In the genomic region with DNA sequence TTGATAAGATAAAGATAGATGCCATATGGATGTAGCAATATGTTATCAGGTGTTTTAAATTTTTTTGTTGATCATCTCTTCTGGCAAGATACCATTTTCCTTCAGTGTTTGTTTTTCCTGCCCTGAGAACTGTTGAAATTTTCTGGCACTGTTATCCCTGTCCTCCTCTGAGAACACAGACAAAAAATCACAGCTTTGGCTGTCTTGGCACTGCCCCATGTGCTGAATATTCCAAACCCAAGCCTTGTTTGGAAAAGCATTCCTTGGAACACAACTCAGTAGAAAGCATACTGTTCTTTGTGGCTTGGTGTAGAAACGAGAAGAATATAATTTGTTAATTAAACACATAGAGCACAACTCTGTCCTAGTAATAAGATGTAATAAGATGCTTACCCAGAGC, we compare ENCODE assay signal across 11 mouse cellular contexts.
DNase-seq lines count a peak whose midpoint lies in the region; ATAC-seq and TF ChIP-seq lines count a peak whose summit lies in the region.
"Had no signal": no experiment of that assay in that cellular context is flagged by ENCODE, and none has a peak within 500 bp of the region (broad histone marks: within the 10 kb centered on the region; RNA-seq: fewer than 3 reads in every experiment).

No protein-coding gene starts in this region.

- H3K27me3 ChIP-seq in midbrain, embryonic 14.5 days (ENCODE audit: control insufficient read depth, insufficient read depth, low read length) = no peaks in the 10 kb centered on the region
- H3K27me3 ChIP-seq in midbrain, embryonic 15.5 days (replicated peaks) = no peaks in the 10 kb centered on the region
- no peaks in the 10 kb centered on the region for H3K27me3 ChIP-seq in forebrain, postnatal 0 days (ENCODE audit: insufficient read depth, low read length)
- no peaks in the 10 kb centered on the region for H3K27me3 ChIP-seq in stomach, postnatal 0 days (ENCODE audit: control insufficient read depth, insufficient read depth, low read length)
- H3K27me3 ChIP-seq in midbrain, embryonic 10.5 days (ENCODE audit: low read depth, poor library complexity, severe bottlenecking) = no peaks in the 10 kb centered on the region
- H3K27me3 ChIP-seq: neural tube, embryonic 15.5 days had no signal

- no peaks in the 10 kb centered on the region for H3K4me1 ChIP-seq in midbrain, embryonic 14.5 days (ENCODE audit: control insufficient read depth, insufficient read depth, low read length)
- H3K4me1 ChIP-seq in midbrain, embryonic 15.5 days = no peaks in the 10 kb centered on the region
- H3K4me1 ChIP-seq in forebrain, postnatal 0 days (ENCODE audit: insufficient read depth) = no peaks in the 10 kb centered on the region
- no peaks in the 10 kb centered on the region for H3K4me1 ChIP-seq in stomach, postnatal 0 days (replicated peaks; ENCODE audit: control insufficient read depth, insufficient read depth)
- no peaks in the 10 kb centered on the region for H3K4me1 ChIP-seq in midbrain, embryonic 10.5 days
- H3K4me1 ChIP-seq: neural tube, embryonic 15.5 days had no signal

- H3K36me3 ChIP-seq in midbrain, embryonic 14.5 days (ENCODE audit: control insufficient read depth, insufficient read depth, low read length) = no peaks in the 10 kb centered on the region
- H3K36me3 ChIP-seq in midbrain, embryonic 15.5 days (replicated peaks) = no peaks in the 10 kb centered on the region
- H3K36me3 ChIP-seq in forebrain, postnatal 0 days (ENCODE audit: insufficient read depth) = no peaks in the 10 kb centered on the region
- H3K36me3 ChIP-seq in stomach, postnatal 0 days (ENCODE audit: control insufficient read depth, insufficient read depth, low read length) = no peaks in the 10 kb centered on the region
- no peaks in the 10 kb centered on the region for H3K36me3 ChIP-seq in midbrain, embryonic 10.5 days
- H3K36me3 ChIP-seq: G1E; neural tube, embryonic 15.5 days had no signal

- 66% methylated on average over 1 of the region's 1 CpGs for WGBS in midbrain, embryonic 14.5 days
- 61% methylated on average over 1 of the region's 1 CpGs for WGBS in midbrain, embryonic 15.5 days
- 21% methylated on average over 1 of the region's 1 CpGs for WGBS in forebrain, postnatal 0 days
- 35% methylated on average over 1 of the region's 1 CpGs for WGBS in stomach, postnatal 0 days
- 76% methylated on average over 1 of the region's 1 CpGs for WGBS in midbrain, embryonic 10.5 days

- peak; percentile 4 for DNase-seq in midbrain, embryonic 14.5 days
- peak; percentile 79 for DNase-seq in forebrain, postnatal 0 days
- DNase-seq in left cerebral cortex, adult 9 months (ENCODE audit: low spot score in 2 of 2) = peak; percentile 45 to 61
- peak; percentile 46 for DNase-seq in right cerebral cortex, postnatal 4 days
- no peak for DNase-seq in stomach, postnatal 0 days (ENCODE audit: low spot score)
- no peak for DNase-seq in kidney, postnatal 36 days
- no peak for DNase-seq in midbrain, embryonic 10.5 days (ENCODE audit: low spot score)
- DNase-seq: liver, postnatal 0 days had no signal

- no peak overlapping the region for H3K27ac ChIP-seq in midbrain, embryonic 14.5 days (replicated peaks; ENCODE audit: low read depth, low read length)
- no peak overlapping the region for H3K27ac ChIP-seq in midbrain, embryonic 15.5 days
- H3K27ac ChIP-seq in forebrain, postnatal 0 days (ENCODE audit: low read depth, low read length) = no peak overlapping the region
- H3K27ac ChIP-seq in stomach, postnatal 0 days (replicated peaks) = no peak overlapping the region
- no peak overlapping the region for H3K27ac ChIP-seq in midbrain, embryonic 10.5 days (replicated peaks)
- H3K27ac ChIP-seq: neural tube, embryonic 15.5 days had no signal

- no peak for TF ChIP-seq CTCF in forebrain, postnatal 0 days (IDR thresholded peaks at IDR 0.05; ENCODE audit: low read depth)
- no peak for TF ChIP-seq CTCF in stomach, postnatal 0 days (IDR thresholded peaks at IDR 0.05; ENCODE audit: low read depth)

- no peak for TF ChIP-seq EP300 in stomach, postnatal 0 days (optimal IDR thresholded peaks at IDR 0.05)

- H3K9ac ChIP-seq in midbrain, embryonic 14.5 days (replicated peaks; ENCODE audit: low read length) = no peak overlapping the region
- H3K9ac ChIP-seq in midbrain, embryonic 15.5 days = no peak overlapping the region
- H3K9ac ChIP-seq in forebrain, postnatal 0 days = no peak overlapping the region
- no peak overlapping the region for H3K9ac ChIP-seq in stomach, postnatal 0 days (ENCODE audit: low read length)
- H3K9ac ChIP-seq: liver, postnatal 0 days; neural tube, embryonic 15.5 days had no signal

- H3K9me3 ChIP-seq in midbrain, embryonic 14.5 days (ENCODE audit: control insufficient read depth, low read length) = no peaks in the 10 kb centered on the region
- H3K9me3 ChIP-seq in midbrain, embryonic 15.5 days = no peaks in the 10 kb centered on the region
- no peaks in the 10 kb centered on the region for H3K9me3 ChIP-seq in forebrain, postnatal 0 days (ENCODE audit: low read length)
- H3K9me3 ChIP-seq in stomach, postnatal 0 days (ENCODE audit: control insufficient read depth, low read length) = no peaks in the 10 kb centered on the region
- H3K9me3 ChIP-seq in midbrain, embryonic 10.5 days (replicated peaks) = no peaks in the 10 kb centered on the region
- H3K9me3 ChIP-seq: neural tube, embryonic 15.5 days had no signal

- no peak for ATAC-seq in midbrain, embryonic 14.5 days (ENCODE audit: low FRiP score, low TSS enrichment)
- ATAC-seq in midbrain, embryonic 15.5 days (replicated peaks) = no peak
- ATAC-seq in forebrain, postnatal 0 days = peak; percentile 70
- ATAC-seq in stomach, postnatal 0 days (ENCODE audit: low FRiP score, low TSS enrichment) = no peak
- ATAC-seq: liver, postnatal 0 days had no signal

- H3K4me2 ChIP-seq in midbrain, embryonic 14.5 days (ENCODE audit: low read length) = no peak overlapping the region
- no peak overlapping the region for H3K4me2 ChIP-seq in midbrain, embryonic 15.5 days
- H3K4me2 ChIP-seq in forebrain, postnatal 0 days (ENCODE audit: low read depth) = no peak overlapping the region
- H3K4me2 ChIP-seq in stomach, postnatal 0 days (replicated peaks; ENCODE audit: low read depth) = no peak overlapping the region
- H3K4me2 ChIP-seq: neural tube, embryonic 15.5 days had no signal

- H3K4me3 ChIP-seq in midbrain, embryonic 14.5 days (replicated peaks; ENCODE audit: low read depth, low read length) = no peak overlapping the region
- H3K4me3 ChIP-seq in midbrain, embryonic 15.5 days = no peak overlapping the region
- no peak overlapping the region for H3K4me3 ChIP-seq in forebrain, postnatal 0 days (ENCODE audit: low read depth, low read length)
- H3K4me3 ChIP-seq in stomach, postnatal 0 days (ENCODE audit: low read depth, low read length) = no peak overlapping the region
- H3K4me3 ChIP-seq in midbrain, embryonic 10.5 days = no peak overlapping the region
- H3K4me3 ChIP-seq: neural tube, embryonic 15.5 days had no signal

Comparison
In these comparisons a context has a peak if more than half of its experiments do, and no peak if none do; other contexts are left out.
1. DNase-seq: peak in midbrain, embryonic 14.5 days (single experiment), forebrain, postnatal 0 days (single experiment), left cerebral cortex, adult 9 months (2 of 2) and right cerebral cortex, postnatal 4 days (single experiment); none in stomach, postnatal 0 days (single experiment), kidney, postnatal 36 days (0 of 2) and midbrain, embryonic 10.5 days (single experiment).